Mouse (Mus musculus): Measurements from ENCODE around the gene Gjd3.

Gjd3 gene

GRCm38 (mm10) chr11:98964616-98965415 is 18.0 kb downstream of the Gjd3 start:
- intact Hi-C loops (cut with DNase I), result no loop called here

- intact Hi-C loops (cut with DNase I), result no loop called here
Measured at GRCm38 (mm10) chr11:98964201-98964615, 18.6 kb downstream of the Gjd3 start.

DNA sequence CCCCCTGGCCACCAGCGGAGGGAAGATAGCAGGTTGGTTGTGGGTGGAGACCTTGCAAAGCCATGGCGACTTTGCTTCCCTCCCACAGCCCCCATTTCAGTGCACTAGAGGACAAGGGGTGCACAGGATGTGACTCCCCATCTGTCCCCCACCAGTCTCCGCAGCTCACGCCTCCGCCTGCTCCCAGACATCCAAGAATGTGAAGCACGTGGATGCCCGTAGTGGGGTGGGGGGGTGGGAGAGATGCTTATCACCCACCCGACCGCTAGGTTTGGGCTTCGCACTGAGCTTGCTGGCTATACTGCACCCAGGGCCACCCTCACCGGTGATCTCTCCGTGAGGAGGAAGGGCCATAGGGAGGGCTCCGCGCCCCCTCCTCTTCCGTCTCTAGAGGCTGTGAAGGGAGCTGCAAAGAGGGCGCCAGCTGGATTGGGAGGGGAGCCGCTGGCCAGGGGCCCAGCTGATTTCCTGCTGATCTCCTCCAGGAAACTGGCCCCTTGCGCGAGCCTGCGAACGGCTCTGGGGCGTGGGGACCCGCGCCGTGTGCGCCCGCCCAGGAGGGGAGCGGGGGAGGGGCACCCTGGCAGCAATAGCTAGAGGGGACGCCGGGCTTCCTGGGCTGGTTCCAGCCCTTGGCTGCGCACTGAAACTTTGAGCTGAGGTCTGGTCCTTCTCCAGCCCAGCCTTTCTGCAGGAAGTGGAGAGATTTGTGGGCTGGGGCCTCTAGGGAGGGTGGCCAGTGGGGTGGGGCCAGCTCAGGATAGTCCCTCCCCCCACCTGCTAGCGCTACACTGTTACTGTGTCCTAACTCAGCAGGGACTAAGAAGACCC is 19.4 kb downstream of the Gjd3 start:
- intact Hi-C loops (cut with DNase I), result no loop called here

DNA sequence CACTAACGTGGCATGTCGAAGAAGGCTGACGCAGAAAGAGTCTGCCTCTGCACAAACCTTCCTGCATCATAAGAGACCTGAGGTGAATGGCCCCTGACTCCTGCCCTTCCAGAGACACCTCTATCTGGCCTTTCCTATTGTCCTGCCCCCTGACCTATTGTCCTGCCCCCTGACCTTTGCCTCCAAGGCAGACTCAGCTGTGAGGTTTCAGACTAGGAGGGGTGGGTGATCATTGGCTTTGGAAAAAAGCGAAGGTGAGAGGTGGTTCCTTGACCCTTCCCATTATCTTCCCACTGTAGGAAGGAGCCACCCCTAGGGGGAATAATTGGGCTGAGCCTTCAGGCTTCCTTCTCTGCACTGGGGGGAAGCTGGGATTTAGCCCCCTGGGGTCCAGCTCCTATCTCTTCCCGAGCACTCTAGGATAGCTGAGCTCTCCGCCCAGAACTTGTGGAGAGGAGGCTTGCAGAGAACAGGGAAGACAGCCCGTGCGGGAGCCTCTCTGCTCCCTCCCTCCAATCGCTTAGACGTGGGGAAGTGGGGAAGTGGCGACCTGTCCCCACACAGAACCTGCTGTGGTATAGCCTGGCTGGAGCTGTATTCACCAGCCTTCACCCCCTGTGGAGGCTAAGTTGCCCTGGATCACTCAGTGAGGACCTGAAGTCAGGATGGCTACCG is 20.3 kb downstream of the Gjd3 start:
- intact Hi-C loops (cut with DNase I), result no loop called here

- intact Hi-C loops (cut with DNase I), result no loop called here
Measured at GRCm38 (mm10) chr11:98961766-98962165, 21.1 kb downstream of the Gjd3 start.

DNA sequence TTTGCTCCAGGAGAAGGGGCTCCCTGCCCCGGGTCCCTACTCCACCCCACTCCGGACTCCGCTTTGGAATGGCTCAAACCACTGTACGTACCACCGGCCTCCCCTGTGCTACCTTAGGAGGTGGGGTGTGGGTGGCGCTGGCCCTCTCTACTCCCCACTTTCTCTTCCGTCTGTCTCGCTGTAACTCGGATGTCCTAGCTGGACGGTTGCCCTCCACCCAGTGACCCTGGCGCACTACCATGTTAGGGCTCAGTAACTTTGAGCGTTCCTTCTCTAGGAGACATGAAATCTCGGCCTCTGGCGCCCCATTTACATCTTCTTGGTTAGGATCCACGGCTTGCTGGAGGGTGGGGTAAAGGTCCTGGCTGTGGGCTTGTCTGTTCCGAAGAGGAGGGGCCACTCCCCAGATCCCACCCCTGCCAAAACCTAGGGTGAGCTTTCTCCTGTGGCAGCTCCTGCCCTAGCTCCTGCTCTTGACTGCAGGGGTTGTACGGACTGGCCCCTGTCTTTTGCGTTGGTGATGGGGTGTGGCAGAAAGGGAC is 21.7 kb downstream of the Gjd3 start:
- intact Hi-C loops (cut with DNase I), result no loop called here

DNA sequence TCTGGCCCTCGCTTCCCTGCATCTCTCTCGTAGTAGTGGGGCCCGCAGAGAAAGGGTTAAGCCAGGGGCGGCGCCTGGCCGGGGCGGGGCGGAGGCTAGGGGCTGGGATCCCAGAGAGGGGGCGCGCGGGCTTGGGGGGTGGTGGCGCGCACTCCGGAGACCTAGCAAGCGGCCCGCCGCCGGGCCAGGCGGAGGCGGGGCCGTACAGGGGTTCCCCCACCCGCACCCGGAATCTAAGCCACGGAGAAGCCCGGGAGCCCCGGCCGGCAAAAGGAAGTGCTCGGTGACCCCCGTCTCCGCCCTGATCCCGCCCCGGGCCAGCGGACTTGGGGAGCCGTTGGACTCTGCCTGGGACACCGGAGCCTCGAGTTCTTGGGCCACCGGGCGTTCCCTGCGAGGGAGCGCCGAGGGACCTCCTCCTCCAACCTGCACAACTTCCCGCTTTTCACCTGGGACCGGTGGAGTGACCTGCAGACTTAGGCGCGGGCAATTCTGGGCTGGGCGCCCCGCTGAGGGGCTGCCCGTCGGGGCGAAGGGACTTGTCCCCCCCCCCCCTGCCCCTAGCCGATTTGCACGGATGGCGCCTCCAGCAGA is 22.4 kb downstream of the Gjd3 start:
- intact Hi-C loops (cut with DNase I), result no loop called here

GRCm38 (mm10) chr11:98959437-98960312 is 23.1 kb downstream of the Gjd3 start:
- intact Hi-C loops (cut with DNase I), result no loop called here

DNA sequence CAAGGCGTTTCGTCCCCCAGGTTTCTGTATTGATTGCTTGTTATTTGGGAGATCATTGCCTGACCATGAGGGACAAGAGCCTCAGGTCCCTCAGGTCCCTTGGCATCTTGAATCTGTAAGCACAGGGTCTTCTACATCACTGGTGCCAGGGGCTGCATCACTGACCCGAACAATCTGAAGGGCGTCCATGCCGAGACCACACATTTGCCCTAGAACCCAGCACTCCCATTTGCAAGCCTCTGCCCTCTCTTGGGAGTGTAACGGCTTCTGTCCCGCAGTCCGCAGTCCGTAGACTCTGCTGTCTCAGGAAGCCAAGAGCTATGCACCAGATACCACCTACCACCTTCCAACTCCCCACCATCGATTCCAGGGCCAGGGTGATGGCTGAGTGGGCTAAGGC is 26.5 kb downstream of the Gjd3 start:
- intact Hi-C loops (cut with DNase I), result no loop called here

DNA sequence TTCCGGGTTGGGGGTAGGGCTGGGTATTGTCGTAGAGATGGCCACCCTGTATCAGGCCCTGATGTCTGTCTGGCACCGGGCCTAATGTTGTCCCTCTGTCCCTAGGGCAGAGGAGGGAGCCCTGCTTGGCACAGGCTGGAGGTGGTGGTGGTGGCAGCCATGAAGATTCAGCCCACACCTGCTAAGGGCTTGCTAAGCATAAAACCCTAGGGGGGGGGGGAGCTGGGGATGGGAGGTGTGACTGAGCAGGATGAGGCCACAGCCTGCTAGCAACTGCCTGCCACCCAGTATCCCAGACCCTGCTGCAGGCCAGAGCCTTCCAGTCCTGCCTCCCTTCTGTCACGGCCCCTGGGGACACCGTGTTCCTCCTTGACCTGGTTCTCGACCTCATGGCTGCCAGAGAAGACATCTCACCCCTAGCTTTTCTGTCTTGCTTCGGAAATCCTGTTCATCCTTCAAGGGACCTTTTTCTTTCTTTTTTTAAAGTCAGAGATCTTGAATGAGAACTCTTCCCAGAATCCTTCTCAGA is 27.0 kb downstream of the Gjd3 start:
- intact Hi-C loops (cut with DNase I), result no loop called here

DNA sequence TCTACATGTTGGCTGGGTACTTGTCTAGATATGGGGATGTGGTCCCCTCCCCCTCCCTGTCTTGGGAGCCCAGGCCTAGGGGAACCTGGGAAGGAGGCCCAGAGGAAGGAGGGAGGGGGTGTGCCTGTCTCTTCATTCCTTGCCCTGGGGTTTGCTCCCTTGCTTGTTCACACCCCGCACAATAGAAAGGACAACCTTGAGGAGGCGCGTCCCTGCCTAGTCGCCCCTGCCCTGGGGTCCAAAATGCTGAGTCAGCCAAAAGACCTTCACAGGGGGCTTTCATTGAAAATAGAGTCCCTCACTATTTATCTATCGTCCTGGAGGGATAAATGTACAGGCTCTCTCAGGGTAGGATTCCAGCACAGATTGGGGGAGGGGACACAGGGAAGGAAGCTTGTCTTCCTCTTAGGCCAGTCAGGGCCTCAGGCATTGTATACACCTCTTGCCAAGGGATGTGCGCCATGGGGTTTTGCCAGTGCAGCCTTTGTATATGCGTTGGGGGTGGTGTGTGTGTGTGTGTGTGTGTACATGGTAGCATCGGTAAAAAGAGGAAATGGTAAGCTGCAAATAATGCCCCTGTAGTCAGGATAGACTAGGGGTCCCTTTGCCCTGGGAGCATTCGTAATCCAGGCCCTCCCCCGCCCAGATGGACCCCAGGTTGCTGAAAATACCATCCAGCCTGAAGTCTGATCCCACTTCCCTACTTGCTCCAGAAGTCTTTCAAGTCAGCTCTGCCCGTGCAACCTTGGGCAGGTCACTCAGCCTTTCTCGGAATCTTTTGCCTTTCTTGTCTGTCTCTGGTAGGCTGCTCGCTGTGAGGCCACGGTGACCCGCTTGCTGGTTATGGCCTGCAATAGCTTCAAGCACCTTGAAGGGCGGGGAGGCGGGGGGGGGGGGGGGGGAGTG is 27.8 kb downstream of the Gjd3 start:
- intact Hi-C loops (cut with DNase I), result no loop called here

DNA sequence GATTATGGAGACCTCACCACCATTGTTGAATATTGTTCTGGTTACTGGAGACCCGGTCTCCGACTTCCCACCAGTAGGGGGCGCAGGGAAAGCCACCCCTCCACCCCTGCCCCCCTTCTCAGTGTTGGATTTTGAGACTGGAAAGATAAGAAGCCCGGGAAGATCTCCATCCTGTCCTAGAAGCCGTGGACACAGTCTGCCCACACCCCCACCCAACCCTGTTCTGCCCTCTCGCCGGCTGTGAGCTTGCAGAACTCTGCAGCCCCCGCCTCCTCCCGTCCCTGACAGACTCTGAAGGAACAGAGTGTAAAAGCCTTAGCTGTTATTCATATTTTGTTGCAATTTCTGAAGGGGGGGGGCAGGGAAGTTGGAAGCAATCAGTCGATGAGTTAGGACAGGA is 28.4 kb downstream of the Gjd3 start:
- intact Hi-C loops (cut with DNase I), result no loop called here

DNA sequence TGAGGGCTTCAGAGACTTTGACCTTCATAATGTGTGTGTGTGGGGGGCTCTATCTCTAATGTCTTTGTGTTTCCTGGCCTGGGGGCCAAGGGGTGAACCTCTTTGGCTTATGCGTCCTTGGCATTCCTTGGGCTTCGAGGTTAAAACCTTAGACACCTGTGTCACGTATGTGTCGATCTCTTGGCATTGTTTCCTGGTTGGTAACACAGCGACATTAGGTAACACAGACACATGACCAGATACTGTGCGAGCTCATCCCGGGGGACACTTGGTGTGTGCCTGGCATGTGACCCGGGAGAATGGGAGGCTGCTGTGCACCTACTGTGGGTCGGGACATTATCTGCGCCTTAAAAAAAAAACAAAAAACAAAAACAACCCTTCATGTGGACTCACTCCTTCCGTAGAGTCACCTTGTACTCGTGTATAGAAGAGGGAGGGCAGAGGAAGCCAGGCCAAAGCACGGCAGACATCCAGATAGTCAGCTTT is 28.9 kb downstream of the Gjd3 start:
- intact Hi-C loops (cut with DNase I), result no loop called here

- intact Hi-C loops (cut with DNase I), result no loop called here
Measured at GRCm38 (mm10) chr11:98953361-98953760, 29.5 kb downstream of the Gjd3 start.

GRCm38 (mm10) chr11:98952736-98953135 is 30.1 kb downstream of the Gjd3 start:
- intact Hi-C loops (cut with DNase I), result no loop called here

- intact Hi-C loops (cut with DNase I), result no loop called here
Measured at GRCm38 (mm10) chr11:98952111-98952510, 30.7 kb downstream of the Gjd3 start.

DNA sequence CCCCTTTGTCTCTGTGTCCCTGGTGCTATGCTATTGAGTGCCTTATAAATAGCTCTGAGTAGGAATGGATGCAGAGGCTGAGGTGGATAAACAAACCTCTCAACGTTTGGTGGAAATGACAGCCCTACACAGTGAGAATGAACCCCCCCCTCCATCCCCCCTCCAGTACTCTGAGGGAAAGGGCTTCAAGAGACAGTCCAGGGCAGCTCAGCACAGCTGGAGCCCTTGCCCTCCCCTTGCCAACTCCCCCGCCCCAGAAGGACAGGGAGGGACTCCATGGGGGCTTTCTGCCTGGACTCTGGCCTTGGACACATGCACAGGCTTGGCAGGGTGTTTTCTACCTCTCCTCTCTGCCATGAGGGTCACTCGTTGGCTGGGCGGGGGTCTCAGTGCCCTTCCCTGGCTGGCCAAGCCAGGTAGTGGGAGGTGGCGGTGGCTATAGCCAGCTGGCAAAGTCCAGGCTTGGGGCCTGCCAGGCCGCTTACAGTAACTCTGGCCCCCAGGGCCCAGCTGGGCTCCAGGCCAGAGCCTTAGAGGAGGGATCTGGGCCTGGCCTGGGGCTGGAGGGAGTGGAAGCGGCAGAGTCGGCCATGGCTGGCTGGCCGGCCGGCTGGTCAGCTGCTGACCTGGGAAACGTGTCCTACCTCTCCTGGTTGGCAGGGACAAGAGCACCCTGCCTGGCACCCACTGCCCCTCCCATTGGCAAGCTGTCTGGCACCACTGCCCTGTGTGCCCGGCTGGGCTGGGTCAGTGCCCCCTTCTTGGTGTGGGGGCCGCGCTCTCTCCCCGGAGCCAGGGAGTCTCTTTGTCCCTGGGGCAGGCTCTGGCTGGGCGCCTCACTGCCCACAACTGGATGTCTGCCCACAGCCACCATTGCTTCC is 31.6 kb downstream of the Gjd3 start:
- intact Hi-C loops (cut with DNase I), result no loop called here

DNA sequence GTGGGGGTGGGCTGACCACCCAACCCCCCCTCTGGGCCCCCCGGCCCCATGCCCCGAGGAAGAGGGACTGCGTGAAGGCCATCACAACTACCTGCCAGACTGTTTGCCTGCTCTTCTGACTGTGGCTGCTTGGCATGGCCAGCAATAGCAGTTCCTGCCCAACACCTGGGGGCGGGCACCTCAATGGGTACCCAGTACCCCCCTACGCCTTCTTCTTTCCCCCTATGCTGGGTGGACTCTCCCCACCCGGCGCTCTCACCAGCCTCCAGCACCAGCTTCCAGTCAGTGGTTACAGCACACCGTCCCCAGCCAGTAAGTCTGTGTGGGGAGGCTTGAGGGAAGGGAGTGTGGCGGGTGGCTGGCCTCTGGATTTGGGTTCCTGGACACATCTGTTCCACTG is 32.3 kb downstream of the Gjd3 start:
- intact Hi-C loops (cut with DNase I), result no loop called here

All from adrenal gland (tissue).